Mouse (Mus musculus): Measurements from ENCODE around the gene Psmd2.

- TF ChIP-seq POLR2A (IDR thresholded peaks at IDR 0.05; ENCODE audit: low read depth, low read length) (no peak), CTCF (IDR thresholded peaks at IDR 0.05; ENCODE audit: borderline replicate concordance, insufficient read depth, low read length) (no peak)
These were observed 31.7 kb upstream of the Psmd2 start for GRCm38 (mm10) chr16:20619541-20620398.

All from embryonic fibroblast, embryonic 13.5 days (primary cell).